Mouse (Mus musculus) thymus, postnatal 0 days (tissue): Measurements from ENCODE around the gene Scgb2b2. TPM values are rescaled to one million over a fixed set of nuclear protein-coding genes. Genes with fewer than 3 reads are reported as not detected.

Source experiments
- DNase-seq: peaks from one replicate; pipeline ENCODE4 v3.0.0-alpha.2; 2015; ENCODE audit warnings: low spot score
- polyA plus RNA-seq: library from polyadenylated mRNA; unstranded; fragments of >200 nt; fragmentation: Nextera tagmentation; extraction: Ambion mirVana; gene quantifications from 2 replicates; pipeline ENCODE4 v1.2.1, GENCODE M21; 2015

Scgb2b2 gene
- not detected in 2 replicates for polyA plus RNA-seq

- no peak for DNase-seq
These were observed at the start of gene Scgb2b2 for GRCm38 (mm10) chr7:31290208-31290607. TSS of gene Scgb2b2 (plus strand) at chr7:31290508.

- no peak for DNase-seq
These were observed 1.4 kb downstream of the Scgb2b2 start, which contains the start of gene Scgb1b2 for GRCm38 (mm10) chr7:31291721-31292120. TSS of gene Scgb1b2 (minus strand) at chr7:31291821.

Other genes with a start within 250 kb of the Scgb2b2 start
- gene Fxyd5, start 248.0 kb upstream of the Scgb2b2 start, polyA plus RNA-seq: 113 and 125 TPM in 2 replicates
- 0.35 and 0.48 TPM in 2 replicates for gene Fxyd7, start 239.0 kb upstream of the Scgb2b2 start, polyA plus RNA-seq
- gene Fxyd1, start 233.3 kb upstream of the Scgb2b2 start, polyA plus RNA-seq: 12.2 and 19.1 TPM in 2 replicates
- gene Lgi4, start 231.2 kb upstream of the Scgb2b2 start, polyA plus RNA-seq: 0.04 and 0.14 TPM in 2 replicates
- gene Fxyd3, start 213.8 kb upstream of the Scgb2b2 start, polyA plus RNA-seq: 78.3 and 79.5 TPM in 2 replicates
- gene Hpn, start 175.2 kb upstream of the Scgb2b2 start, polyA plus RNA-seq: 2.0 and 2.6 TPM in 2 replicates
- gene Scn1b, start 163.5 kb upstream of the Scgb2b2 start, polyA plus RNA-seq: 2.8 and 2.9 TPM in 2 replicates
- 76.8 and 79.0 TPM in 2 replicates for gene Gramd1a, start 134.6 kb upstream of the Scgb2b2 start, polyA plus RNA-seq
- gene Scgb1b2, start 1.3 kb downstream of the Scgb2b2 start, polyA plus RNA-seq: not detected in 2 replicates
- gene Scgb2b3, start 71.6 kb downstream of the Scgb2b2 start, polyA plus RNA-seq: not detected in 2 replicates
- gene Scgb1b3, start 85.1 kb downstream of the Scgb2b2 start, polyA plus RNA-seq: not detected in 2 replicates